Mouse (Mus musculus): ENCODE data around the gene Coro6. TPM values are rescaled to one million over a fixed set of nuclear protein-coding genes. Genes with fewer than 3 reads are reported as not detected.

Gene Coro6
- polyA plus RNA-seq, 2 experiments, result 0.08 to 0.10 TPM

GRCm38 (mm10) chr11:77423175-77423859 lies 38.9 kb upstream of the Coro6 start:
- H3K27ac ChIP-seq, result peak overlapping the region; percentile 89
- peak; percentile 63 to 68 (median 68) for DNase-seq (ENCODE audit: low read depth in 3 of 3, low spot score in 3 of 3)
- TF ChIP-seq EP300 (IDR thresholded peaks at IDR 0.05; ENCODE audit: low read depth) (peak; percentile 90), CTCF (IDR thresholded peaks at IDR 0.05; ENCODE audit: low read depth) (no peak)
- no peaks in the 10 kb centered on the region for H3K9me3 ChIP-seq (ENCODE audit: control insufficient read depth, low read length)
- H3K4me1 ChIP-seq (replicated peaks; ENCODE audit: control insufficient read depth in 2 of 2, insufficient read depth in 2 of 2, low read length in 1 of 2), result peaks cover 19 to 22% of the 10 kb centered on the region in 2 experiments
- peak; percentile 100 for ATAC-seq (ENCODE audit: insufficient read depth)
- H3K36me3 ChIP-seq (replicated peaks; ENCODE audit: control insufficient read depth, insufficient read depth, low read depth), result peaks cover 6% of the 10 kb centered on the region
- no peak overlapping the region for H3K4me3 ChIP-seq (ENCODE audit: insufficient read depth in 1 of 2, low read depth in 2 of 2, low read length in 2 of 2)
- peak overlapping the region; percentile 49 for H3K4me2 ChIP-seq (ENCODE audit: low read depth)
- WGBS (ENCODE audit: insufficient replicate concordance), result 13% methylated on average over 4 of the region's 4 CpGs
- H3K27me3 ChIP-seq (ENCODE audit: control insufficient read depth, insufficient read depth, low read length), result no peaks in the 10 kb centered on the region
- H3K9ac ChIP-seq (replicated peaks), result peak overlapping the region; percentile 31

- Histone ChIP-seq H3K4me1 (replicated peaks; ENCODE audit: control insufficient read depth in 2 of 2, insufficient read depth in 2 of 2, low read length in 1 of 2) (peaks cover 4 to 9% of the 10 kb centered on the region in 2 experiments), H3K27ac (no peak overlapping the region), H3K9ac (replicated peaks) (no peak overlapping the region), H3K4me3 (ENCODE audit: insufficient read depth in 1 of 2, low read depth in 2 of 2, low read length in 2 of 2) (no peak overlapping the region), H3K9me3 (ENCODE audit: control insufficient read depth, low read length) (no peaks in the 10 kb centered on the region), H3K27me3 (ENCODE audit: control insufficient read depth, insufficient read depth, low read length) (no peaks in the 10 kb centered on the region), H3K36me3 (replicated peaks; ENCODE audit: control insufficient read depth, insufficient read depth, low read depth) (no peaks in the 10 kb centered on the region), H3K4me2 (ENCODE audit: low read depth) (no peak overlapping the region)
- ATAC-seq (ENCODE audit: insufficient read depth) (no peak), DNase-seq (ENCODE audit: low read depth in 3 of 3, low spot score in 3 of 3) (no peak)
- 73% methylated on average over 1 of the region's 1 CpGs for WGBS (ENCODE audit: insufficient replicate concordance)
- TF ChIP-seq CTCF (IDR thresholded peaks at IDR 0.05; ENCODE audit: low read depth) (no peak), EP300 (IDR thresholded peaks at IDR 0.05; ENCODE audit: low read depth) (no peak)
These were observed 33.8 kb upstream of the Coro6 start for GRCm38 (mm10) chr11:77428446-77428845.

GRCm38 (mm10) chr11:77437026-77437425 lies 25.2 kb upstream of the Coro6 start:
- Histone ChIP-seq H3K36me3 (replicated peaks; ENCODE audit: control insufficient read depth, insufficient read depth, low read depth) (no peaks in the 10 kb centered on the region), H3K4me1 (replicated peaks; ENCODE audit: control insufficient read depth in 2 of 2, insufficient read depth in 2 of 2, low read length in 1 of 2) (no peaks in the 10 kb centered on the region), H3K4me2 (ENCODE audit: low read depth) (no peak overlapping the region), H3K4me3 (ENCODE audit: insufficient read depth in 1 of 2, low read depth in 2 of 2, low read length in 2 of 2) (no peak overlapping the region), H3K27ac (no peak overlapping the region), H3K9ac (replicated peaks) (no peak overlapping the region), H3K9me3 (ENCODE audit: control insufficient read depth, low read length) (no peaks in the 10 kb centered on the region), H3K27me3 (ENCODE audit: control insufficient read depth, insufficient read depth, low read length) (no peaks in the 10 kb centered on the region)
- 75% methylated on average over 2 of the region's 2 CpGs for WGBS (ENCODE audit: insufficient replicate concordance)
- no peak for TF ChIP-seq EP300 (IDR thresholded peaks at IDR 0.05; ENCODE audit: low read depth)
- no peak for TF ChIP-seq CTCF (IDR thresholded peaks at IDR 0.05; ENCODE audit: low read depth)
- DNase-seq (ENCODE audit: low read depth in 3 of 3, low spot score in 3 of 3), result no peak
- ATAC-seq (ENCODE audit: insufficient read depth), result no peak

- Histone ChIP-seq H3K4me3 (ENCODE audit: insufficient read depth in 1 of 2, low read depth in 2 of 2, low read length in 2 of 2) (no peak overlapping the region), H3K4me2 (ENCODE audit: low read depth) (no peak overlapping the region), H3K27me3 (ENCODE audit: control insufficient read depth, insufficient read depth, low read length) (no peaks in the 10 kb centered on the region), H3K27ac (no peak overlapping the region), H3K36me3 (replicated peaks; ENCODE audit: control insufficient read depth, insufficient read depth, low read depth) (no peaks in the 10 kb centered on the region; the same call in 1 of the 2 replicates), H3K9ac (replicated peaks) (no peak overlapping the region), H3K9me3 (ENCODE audit: control insufficient read depth, low read length) (no peaks in the 10 kb centered on the region), H3K4me1 (replicated peaks; ENCODE audit: control insufficient read depth in 2 of 2, insufficient read depth in 2 of 2, low read length in 1 of 2) (no peaks in the 10 kb centered on the region)
- TF ChIP-seq CTCF (IDR thresholded peaks at IDR 0.05; ENCODE audit: low read depth) (no peak), EP300 (IDR thresholded peaks at IDR 0.05; ENCODE audit: low read depth) (no peak)
- ATAC-seq (ENCODE audit: insufficient read depth), result no peak
- no peak for DNase-seq (ENCODE audit: low read depth in 3 of 3, low spot score in 3 of 3)
- 74% methylated on average over 9 of the region's 9 CpGs for WGBS (ENCODE audit: insufficient replicate concordance)
These were observed 22.1 kb upstream of the Coro6 start for GRCm38 (mm10) chr11:77440081-77440480.

GRCm38 (mm10) chr11:77441020-77441419 lies 21.2 kb upstream of the Coro6 start:
- ATAC-seq (ENCODE audit: insufficient read depth) (no peak), DNase-seq (ENCODE audit: low read depth in 3 of 3, low spot score in 3 of 3) (no peak)
- H3K4me1 ChIP-seq (replicated peaks; ENCODE audit: control insufficient read depth in 2 of 2, insufficient read depth in 2 of 2, low read length in 1 of 2), result peaks cover 2 to 3% of the 10 kb centered on the region in 2 experiments; a peak in 2 of 4 replicates
- no peak overlapping the region for H3K4me3 ChIP-seq (ENCODE audit: insufficient read depth in 1 of 2, low read depth in 2 of 2, low read length in 2 of 2)
- H3K27ac ChIP-seq, result no peak overlapping the region
- H3K9ac ChIP-seq (replicated peaks), result no peak overlapping the region
- no peaks in the 10 kb centered on the region; the same call in 1 of the 2 replicates for H3K36me3 ChIP-seq (replicated peaks; ENCODE audit: control insufficient read depth, insufficient read depth, low read depth)
- TF ChIP-seq EP300 (IDR thresholded peaks at IDR 0.05; ENCODE audit: low read depth), result no peak
- TF ChIP-seq CTCF (IDR thresholded peaks at IDR 0.05; ENCODE audit: low read depth), result no peak
- H3K27me3 ChIP-seq (ENCODE audit: control insufficient read depth, insufficient read depth, low read length), result no peaks in the 10 kb centered on the region
- H3K4me2 ChIP-seq (ENCODE audit: low read depth), result no peak overlapping the region
- 69% methylated on average over 8 of the region's 8 CpGs for WGBS (ENCODE audit: insufficient replicate concordance)
- H3K9me3 ChIP-seq (ENCODE audit: control insufficient read depth, low read length), result no peaks in the 10 kb centered on the region
